Mouse (Mus musculus) left cerebral cortex, adult 2 months (tissue): ENCODE data around the gene Chd9. TPM values are rescaled to one million over a fixed set of nuclear protein-coding genes. Genes with fewer than 3 reads are reported as not detected.
A peak's percentile ranks its signal among the peaks of the same experiment; 100 is the strongest.

ENCODE experiments used
- DNase-seq, 2 experiments: peaks; one replicate each; pipeline ENCODE4 v3.0.0; 2021 to 2022; ENCODE audit warnings: low spot score in 2 of 2, mixed read lengths in 1 of 2; ENCODE audit errors: extremely low spot score in 1 of 2
- H3K27ac ChIP-seq: fragments of 200-600 bp; 2 replicates; pipeline ENCODE4 v1.8.1; 2022
- H3K4me3 ChIP-seq: fragments of 200-600 bp; 2 replicates; pipeline ENCODE4 v1.8.1; 2022
- CTCF ChIP-seq: fragments of 200-600 bp; IDR thresholded peaks from 2 replicates; pipeline ENCODE4 v1.8.1; 2022; ENCODE audit warnings: antibody characterized with exemption, mild to moderate bottlenecking, moderate library complexity
- intact Hi-C: fragments of 180-260 bp; cut with DNase I; formaldehyde crosslinking; loops from one replicate; pipeline ENCODE4 v1.15.1; 2025
- total RNA-seq, 2 experiments: library from RNA; stranded (reverse); gene quantifications; 2 replicates each; pipeline ENCODE4 v1.2.3; 2021

Chd9 gene
- total RNA-seq, 2 experiments from 2014 or later, result 226 to 228 TPM

GRCm38 (mm10) chr8:90964044-90964443 lies 135.9 kb downstream of the Chd9 start:
- intact Hi-C loops, result no loop called here
- TF ChIP-seq CTCF, result no peak

DNA sequence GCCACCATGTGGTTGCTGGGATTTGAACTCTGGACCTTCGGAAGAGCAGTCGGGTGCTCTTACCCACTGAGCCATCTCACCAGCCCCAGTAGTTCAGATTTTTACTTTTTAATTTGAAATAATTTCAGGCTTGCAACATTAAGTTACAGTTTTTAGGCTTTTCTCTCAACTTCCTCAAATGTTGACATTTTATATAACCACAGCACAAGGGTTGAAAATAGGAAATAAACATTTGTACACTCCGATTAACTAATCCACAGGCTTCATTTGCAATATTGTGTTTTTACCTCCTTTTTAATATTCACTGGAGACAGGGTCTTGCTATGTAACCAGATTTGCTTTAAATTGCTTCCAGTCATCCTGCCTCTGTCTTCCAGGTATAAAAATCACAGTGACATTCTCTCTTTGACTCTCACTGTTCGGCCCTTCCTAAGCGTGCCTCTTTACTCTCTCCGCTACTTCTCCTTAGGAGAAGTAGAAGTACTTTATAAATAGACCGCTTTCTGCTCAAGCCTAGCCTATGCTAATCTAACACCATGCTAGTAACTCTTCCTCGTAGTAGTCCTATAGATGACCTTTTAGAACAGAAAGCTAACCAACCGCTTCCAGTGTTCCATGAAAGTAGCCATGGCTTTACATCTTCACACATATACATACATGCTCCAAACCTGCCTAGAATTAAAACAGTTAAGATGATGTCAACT lies 137.5 kb downstream of the Chd9 start:
- H3K27ac ChIP-seq, result no peak overlapping the region
- no peak for TF ChIP-seq CTCF
- no peak overlapping the region for H3K4me3 ChIP-seq
- intact Hi-C loops, result no loop called here
- DNase-seq, result no peak

More at GRCm38 (mm10) chr8:90964044-90964443, 135.9 kb downstream of the Chd9 start:
- DNase-seq, result no peak
- Histone ChIP-seq H3K27ac (no peak overlapping the region), H3K4me3 (no peak overlapping the region)

DNA sequence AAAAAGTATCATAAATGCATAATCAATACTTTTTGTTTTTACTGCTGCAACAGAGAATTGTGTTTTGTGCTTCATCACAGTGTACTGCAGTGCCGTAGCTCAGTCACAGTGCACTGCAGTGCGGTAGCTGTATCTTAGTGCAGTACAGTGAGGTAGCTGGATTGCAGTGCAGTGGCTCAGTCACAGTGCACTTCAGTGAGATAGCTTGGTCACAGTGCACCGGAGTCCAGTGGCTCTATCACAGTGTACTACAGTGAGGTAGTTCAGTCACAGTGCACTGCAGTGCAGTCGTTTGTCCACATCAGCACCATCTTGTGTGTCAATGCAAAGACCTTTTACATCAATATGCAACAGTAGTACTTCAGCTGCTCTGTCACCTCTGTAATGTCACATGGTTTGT lies 140.2 kb downstream of the Chd9 start:
- H3K27ac ChIP-seq, result no peak overlapping the region
- no peak for TF ChIP-seq CTCF
- intact Hi-C loops, result no loop called here
- DNase-seq, result no peak
- H3K4me3 ChIP-seq, result no peak overlapping the region

DNA sequence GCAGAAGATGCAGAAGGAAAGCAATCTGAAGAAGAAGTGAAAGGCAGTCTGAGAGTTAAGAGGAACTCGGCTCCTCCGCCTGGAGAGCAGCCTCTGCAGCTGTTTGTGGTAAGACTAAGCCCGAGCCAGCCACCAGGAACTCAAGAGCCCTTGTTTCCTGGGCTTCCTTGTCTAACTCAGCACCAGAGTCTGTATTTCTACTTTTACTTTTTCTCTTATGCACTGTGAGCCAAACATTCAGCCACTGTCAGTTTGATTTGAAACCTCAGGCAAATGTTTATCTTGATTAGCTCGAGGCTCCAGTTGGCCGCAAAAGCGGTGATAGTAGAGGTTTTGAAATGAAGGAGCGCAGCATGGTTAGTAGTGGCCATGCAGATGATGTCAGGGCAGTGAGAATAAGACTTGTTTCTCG lies 148.8 kb downstream of the Chd9 start:
- H3K27ac ChIP-seq, result no peak overlapping the region; the same call in 1 of the 2 replicates
- no peak overlapping the region for H3K4me3 ChIP-seq
- TF ChIP-seq CTCF, result no peak
- DNase-seq, result no peak
- intact Hi-C loops, result no loop called here

DNA sequence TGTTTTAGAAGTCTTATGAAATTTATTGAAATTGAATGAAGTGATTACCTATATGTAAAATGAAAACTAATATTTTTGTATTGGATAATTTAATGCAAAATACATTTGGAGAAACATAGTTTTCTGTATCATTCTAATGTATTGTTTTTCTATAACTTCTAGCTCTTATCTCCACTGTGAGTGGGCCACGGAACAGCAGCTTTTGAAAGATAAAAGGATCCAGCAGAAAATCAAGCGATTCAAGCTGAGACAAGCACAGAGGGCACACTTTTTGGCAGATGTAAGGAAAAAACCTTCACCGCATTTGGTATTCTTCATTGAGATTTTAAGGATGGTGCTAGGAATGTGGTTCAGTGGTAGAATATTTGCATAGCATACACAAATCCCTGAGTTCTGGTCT lies 150.6 kb downstream of the Chd9 start:
- no peak for DNase-seq
- no peak overlapping the region for H3K4me3 ChIP-seq
- H3K27ac ChIP-seq, result no peak overlapping the region
- no peak for TF ChIP-seq CTCF
- intact Hi-C loops, result no loop called here

DNA sequence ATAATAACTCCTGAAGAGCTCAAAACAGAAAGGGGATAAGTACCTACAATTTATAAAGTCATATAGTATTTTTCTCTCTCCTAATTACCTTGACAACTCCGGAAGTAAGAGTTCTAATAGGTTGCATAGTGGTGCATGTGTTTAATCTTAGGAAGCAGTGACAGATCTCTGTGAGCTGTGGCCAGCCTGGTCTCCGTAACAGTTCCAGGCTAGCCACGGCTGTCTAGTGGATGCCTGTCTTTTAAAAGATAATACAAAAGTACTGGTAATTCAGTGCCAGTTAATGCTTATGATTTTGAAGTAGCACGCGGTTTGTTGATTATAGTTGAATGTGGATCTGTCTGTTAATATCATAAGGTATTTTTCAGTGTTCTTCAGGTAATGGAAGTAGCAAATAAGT lies 151.1 kb downstream of the Chd9 start:
- H3K4me3 ChIP-seq, result no peak overlapping the region
- no peak for TF ChIP-seq CTCF
- intact Hi-C loops, result no loop called here

GRCm38 (mm10) chr8:90982087-90982486 lies 153.9 kb downstream of the Chd9 start:
- intact Hi-C loops, result loop anchor here (5.0 kb wide), 1 partner anchor 40 kb away; no protein-coding TSS in a partner anchor
- no peak for DNase-seq
- TF ChIP-seq CTCF, result peak; percentile 36

More for the DNA sequence above, 151.1 kb downstream of the Chd9 start:
- no peak overlapping the region for H3K27ac ChIP-seq
- no peak for DNase-seq

DNA sequence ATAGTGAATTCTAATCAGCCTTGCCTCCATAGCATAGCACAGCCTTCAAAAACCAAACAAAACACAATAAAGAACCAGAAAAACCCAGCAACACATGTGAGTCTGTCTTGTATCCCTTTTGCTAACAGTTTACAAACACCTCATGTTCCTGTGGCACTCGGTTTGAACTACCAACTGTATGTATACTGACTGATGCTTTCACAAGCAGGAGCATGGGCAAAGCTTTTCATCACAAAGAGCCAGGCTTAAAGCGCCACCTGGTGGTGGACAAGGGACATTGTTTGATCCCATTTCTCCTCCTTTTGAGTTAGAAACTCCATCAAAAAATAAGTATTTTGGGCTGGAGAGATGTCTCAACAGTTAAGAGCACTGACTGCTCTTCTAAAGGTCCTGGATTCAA lies 191.6 kb downstream of the Chd9 start:
- intact Hi-C loops, result loop anchor here (2.0 to 10.0 kb wide), 3 partner anchors 37 to 1175 kb away; partner anchors contain the start of gene Chd9
- peak; percentile 94 for TF ChIP-seq CTCF
- H3K27ac ChIP-seq, result no peak overlapping the region
- peak; percentile 62 to 73 for DNase-seq
- no peak overlapping the region for H3K4me3 ChIP-seq

More at GRCm38 (mm10) chr8:90982087-90982486, 153.9 kb downstream of the Chd9 start:
- Histone ChIP-seq H3K27ac (no peak overlapping the region), H3K4me3 (no peak overlapping the region)

DNA sequence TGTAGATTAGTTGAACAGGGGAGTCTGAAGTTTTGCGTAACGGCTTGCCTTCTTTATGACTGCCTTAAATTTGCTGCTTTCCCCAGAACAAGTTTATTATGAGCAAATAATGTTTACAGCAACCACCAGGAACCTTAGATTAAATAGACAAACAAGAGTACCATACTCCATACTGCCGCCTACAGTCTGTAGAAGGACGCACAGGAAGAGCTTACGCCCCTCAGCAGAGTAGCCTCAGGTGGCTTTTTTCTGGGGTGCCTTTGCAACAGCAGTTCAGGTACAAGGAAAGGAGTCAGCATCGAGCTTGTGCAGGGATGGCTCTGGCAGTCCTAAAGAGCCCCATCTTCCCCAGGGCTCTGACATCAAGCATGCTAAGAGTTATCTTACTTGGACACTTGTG lies 206.3 kb downstream of the Chd9 start:
- peak; percentile 33 for TF ChIP-seq CTCF
- Histone ChIP-seq H3K4me3 (no peak overlapping the region), H3K27ac (no peak overlapping the region)
- no peak for DNase-seq
- intact Hi-C loops, result no loop called here

GRCm38 (mm10) chr8:91036905-91037304 lies 208.8 kb downstream of the Chd9 start:
- no peak overlapping the region for H3K27ac ChIP-seq
- intact Hi-C loops, result no loop called here
- no peak for DNase-seq
- no peak for TF ChIP-seq CTCF
- no peak overlapping the region for H3K4me3 ChIP-seq

GRCm38 (mm10) chr8:91038637-91039036 lies 210.5 kb downstream of the Chd9 start:
- H3K4me3 ChIP-seq, result no peak overlapping the region
- no peak overlapping the region for H3K27ac ChIP-seq
- DNase-seq, result no peak
- no peak for TF ChIP-seq CTCF
- intact Hi-C loops, result no loop called here

DNA sequence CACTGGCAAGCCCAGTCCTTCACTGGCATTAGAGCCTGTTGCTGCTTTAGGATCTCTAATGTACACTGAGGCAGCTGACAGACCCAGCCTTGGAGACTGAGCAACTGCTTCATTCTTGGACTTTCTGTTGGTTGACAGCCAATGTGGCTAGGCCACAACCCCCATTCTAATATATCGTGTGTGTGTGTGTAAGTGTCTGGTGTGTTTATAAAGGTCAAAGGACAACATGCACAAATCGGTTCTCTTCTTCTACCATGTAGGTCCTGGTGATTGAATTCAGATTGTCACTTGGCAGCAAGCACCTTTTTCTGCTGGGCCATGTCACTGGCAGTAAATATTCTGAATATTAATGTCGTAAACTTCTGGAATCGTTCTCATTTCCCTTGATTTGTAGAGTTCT lies 218.2 kb downstream of the Chd9 start:
- Histone ChIP-seq H3K27ac (no peak overlapping the region), H3K4me3 (no peak overlapping the region)
- TF ChIP-seq CTCF, result no peak
- intact Hi-C loops, result no loop called here
- DNase-seq, result no peak

GRCm38 (mm10) chr8:91051037-91051436 lies 222.9 kb downstream of the Chd9 start:
- H3K4me3 ChIP-seq, result no peak overlapping the region
- intact Hi-C loops, result no loop called here
- no peak for TF ChIP-seq CTCF
- peak; percentile 60 to 66 for DNase-seq
- peak overlapping the region; percentile 24; the same call in 1 of the 2 replicates for H3K27ac ChIP-seq
